Mouse (Mus musculus): ENCODE measurements around the gene Mobp. TPM values are rescaled to one million over a fixed set of nuclear protein-coding genes. Genes with fewer than 3 reads are reported as not detected.

Mobp gene
- total RNA-seq, 4 experiments from 2014 or later: 0.16 to 0.53 (median 0.33) TPM; not detected in 1

DNA sequence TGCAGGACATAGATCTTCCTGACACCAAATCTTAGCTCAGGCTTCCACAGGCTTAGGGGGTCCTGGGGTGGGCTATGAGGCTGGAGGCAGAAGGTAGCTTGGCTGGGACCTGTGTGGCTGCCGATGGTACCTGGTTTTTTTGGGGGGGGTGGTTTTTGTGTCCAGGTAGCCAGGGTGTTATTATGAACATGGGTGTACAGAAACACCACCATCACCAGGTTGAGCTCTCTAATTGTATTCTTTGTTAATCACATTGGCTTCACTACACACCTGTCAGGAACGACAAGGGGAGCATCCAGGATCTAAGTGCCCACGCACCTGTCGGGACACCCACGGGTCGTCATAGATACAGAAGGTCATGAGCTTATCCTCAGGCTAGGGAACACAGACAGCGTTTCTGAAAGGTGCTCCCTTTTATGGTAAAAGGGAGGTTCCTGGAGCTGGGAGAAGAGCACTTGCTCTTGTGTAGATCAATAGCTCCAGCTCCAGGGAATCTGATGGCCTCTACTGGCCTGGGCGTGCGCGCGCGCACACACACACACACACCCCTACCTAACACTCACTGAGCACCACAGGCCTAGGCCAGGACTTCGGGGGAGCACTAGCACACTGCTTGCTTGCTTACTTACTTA lies 14.9 kb upstream of the Mobp start:
- no peak for DNase-seq (ENCODE audit: low spot score)

DNA sequence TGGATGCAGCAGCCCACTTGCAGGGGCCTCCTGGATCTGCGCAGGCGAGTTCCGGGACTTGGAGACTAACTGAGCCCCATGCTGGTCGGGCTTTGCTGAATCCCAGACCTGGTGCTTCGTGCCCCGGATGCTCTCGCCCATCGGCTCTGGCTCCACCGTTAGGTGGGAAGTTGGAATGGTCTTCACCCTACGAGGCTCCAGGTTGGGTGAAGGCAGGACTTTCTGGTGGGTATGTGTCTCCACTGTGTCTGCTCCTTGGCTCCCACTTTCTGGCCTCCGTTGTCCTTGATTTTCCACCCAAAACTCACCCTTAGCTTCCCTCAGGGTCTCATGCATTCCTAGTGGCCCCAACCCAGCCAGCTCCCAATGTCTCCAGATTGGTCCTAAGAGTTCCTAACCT lies 14.1 kb upstream of the Mobp start:
- DNase-seq (ENCODE audit: low spot score): no peak

DNA sequence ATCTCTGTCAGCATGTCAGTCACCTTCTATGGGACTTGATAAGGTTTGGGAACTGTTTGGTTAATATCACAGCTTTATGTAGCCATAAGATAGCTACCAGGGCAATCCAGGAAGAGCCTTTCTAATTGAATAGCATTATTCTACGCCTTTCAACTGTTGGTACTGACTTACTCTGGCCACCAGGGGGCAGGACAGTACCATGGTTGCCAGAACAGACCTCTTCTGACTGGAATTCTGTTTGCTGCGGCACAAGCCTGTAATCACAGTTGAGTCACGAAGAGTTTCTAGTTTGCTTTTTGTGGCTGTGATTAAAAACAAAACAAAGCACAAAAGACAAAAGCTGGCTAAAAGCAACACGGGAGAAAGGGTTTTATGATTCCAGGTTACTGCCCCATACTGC lies 8.9 kb upstream of the Mobp start:
- DNase-seq (ENCODE audit: low spot score): peak; percentile 60

DNA sequence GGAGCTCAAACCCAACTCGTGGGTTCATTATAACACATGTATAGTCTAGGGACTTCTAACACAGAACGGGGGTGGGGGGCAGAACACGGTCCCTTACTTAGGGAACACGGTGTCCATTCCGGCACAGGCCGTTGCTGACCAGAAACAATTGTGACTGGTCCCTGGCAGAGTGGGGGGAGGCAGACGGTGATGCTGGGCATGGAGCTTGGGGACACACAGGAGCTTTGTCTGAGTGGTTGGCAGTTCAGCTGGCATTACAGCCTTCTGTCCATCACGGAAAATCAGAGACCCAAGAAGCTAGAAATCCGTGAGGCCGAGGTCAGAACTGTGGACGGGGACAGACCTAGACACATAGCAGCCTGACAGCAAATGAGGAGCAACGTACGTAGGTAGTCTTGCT lies 5.0 kb upstream of the Mobp start:
- no peak for DNase-seq (ENCODE audit: low spot score)

GRCm38 (mm10) chr9:120151152-120151551 lies 1.6 kb downstream of the Mobp start:
- DNase-seq (ENCODE audit: low spot score): no peak

DNA sequence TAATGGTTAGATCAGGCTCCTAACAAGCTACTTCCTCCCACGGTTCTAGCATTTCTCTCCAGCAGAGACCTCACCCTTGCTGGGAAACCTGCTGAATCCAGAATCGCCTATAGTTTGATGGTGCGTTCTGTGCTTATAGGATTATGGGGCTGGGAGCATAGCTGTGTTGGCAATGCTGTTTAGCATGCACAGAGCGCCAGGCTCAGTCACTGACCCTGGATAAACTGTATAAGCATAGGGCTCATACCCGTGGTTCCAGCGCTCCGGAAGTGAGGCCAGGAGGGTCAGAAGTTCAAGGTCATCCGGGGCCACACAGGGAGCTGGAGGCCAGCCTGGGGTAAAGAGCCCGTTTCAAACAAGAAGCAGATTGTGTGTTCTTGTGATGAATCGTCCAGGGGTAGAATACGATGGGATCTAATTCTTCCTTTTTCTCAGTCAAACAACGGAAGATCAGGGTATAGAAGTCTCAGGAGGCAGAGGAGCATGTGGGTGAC lies 2.4 kb downstream of the Mobp start:
- no peak for DNase-seq (ENCODE audit: low spot score)

DNA sequence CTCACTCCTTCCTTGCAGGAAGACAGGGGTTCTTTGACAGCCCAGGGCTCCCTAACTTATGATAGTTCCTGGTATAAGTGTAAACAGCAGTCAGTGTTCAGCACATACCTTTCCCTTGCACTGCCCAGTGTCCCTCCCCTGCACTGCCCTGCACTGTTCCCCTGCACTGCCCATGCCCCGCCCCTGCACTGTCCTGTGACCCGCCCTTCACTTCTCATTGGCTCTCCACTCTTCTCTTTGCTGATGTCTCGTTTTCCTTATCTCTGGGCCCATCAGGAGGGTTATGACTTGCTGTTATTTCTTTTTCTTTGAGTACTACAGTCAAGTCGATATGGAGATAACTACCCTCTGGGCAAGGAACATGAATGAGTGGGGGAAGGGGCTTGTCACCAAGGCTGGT lies 8.5 kb downstream of the Mobp start:
- DNase-seq (ENCODE audit: low spot score): no peak

DNA sequence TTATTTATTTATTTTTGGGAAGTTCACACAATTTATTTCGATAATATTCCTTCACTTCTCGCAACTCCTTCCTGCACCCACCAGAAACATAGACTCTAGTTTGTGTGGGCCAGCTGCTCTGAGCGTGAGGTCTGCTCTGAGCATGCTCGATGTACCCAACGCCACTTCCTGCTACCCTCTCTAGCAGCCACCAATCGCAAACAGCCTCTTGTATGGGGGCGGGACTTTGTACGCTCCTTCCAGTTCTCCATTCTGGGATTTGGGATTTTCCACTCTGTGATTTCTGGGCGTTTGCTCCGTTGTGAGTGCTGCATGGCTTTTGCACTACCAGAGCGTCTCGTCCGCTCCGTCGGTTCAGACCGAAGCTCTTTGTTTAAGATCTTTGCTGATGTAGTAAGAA lies 14.4 kb downstream of the Mobp start:
- no peak for DNase-seq (ENCODE audit: low spot score)

DNA sequence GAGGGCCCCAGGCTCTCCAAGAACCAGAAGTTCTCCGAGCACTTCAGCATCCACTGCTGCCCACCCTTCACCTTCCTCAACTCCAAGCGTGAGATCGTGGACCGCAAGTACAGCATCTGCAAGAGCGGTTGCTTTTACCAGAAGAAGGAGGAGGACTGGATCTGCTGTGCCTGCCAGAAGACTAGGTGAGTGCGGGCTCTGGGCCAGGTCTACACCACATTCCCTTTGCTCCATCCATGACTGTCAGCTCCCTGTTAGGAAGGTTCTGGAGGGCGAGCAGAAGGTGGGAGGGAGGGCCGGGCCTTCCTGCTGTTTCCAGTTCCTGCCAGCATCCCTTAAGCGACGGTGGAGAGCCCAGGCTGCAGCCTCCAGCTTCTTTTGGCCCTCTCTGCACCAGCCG lies 18.3 kb downstream of the Mobp start:
- no peak for DNase-seq (ENCODE audit: low spot score)

DNA sequence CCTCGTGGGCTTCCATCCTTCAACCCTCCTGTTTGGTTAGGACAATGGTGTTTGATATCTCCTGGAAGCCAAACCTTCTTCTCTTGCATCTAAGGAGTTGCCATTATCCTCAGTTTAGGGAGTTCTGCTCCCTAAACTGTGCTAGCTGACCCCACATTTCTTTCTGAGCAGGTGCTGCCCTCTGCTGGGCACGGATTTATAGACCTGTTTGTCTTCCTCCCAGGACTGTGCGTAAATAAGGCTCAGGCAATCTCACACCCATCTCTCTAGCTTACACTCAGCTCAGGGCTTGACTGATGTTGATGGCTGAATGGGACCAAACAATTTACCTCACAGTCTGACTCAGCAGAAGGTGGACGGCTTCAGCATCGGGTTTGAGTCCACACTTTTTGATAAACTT lies 21.8 kb downstream of the Mobp start:
- DNase-seq (ENCODE audit: low spot score): peak; percentile 37

DNA sequence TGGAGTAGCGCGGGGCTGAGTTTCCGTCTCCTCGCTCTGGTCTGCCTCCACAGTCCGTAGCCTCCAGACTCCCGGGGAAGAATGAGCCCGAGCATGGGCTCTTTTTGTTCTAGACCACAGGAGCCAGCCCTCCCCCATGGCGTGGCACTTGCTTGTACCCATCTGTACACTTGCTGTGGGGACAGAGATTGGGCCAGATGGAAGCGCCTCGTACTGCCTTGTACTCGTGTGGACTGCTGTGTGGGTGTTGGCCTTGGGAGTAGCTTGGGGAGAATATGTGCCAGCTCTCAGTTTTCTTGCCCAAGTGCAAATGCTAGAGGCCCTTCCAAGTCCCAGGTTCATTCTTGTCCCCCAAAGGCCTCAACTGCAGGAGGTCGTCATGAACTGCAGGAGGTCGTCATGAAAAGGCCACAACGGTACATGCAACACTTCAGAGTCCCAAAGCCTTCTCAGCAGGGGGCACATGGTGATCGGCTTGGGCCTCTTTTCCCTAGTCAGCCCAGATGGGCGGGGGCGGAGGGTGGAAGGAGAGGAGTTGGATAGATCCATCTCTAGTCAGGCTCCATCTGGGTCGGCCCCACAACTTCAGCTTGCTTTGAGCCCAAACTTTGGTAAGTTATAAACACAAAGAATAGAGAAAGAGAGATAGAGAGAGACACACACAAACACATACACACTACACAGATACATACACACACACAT lies 25.1 kb downstream of the Mobp start:
- no peak for DNase-seq (ENCODE audit: low spot score)

GRCm38 (mm10) chr9:120178813-120179212 lies 29.3 kb downstream of the Mobp start:
- DNase-seq (ENCODE audit: low spot score): no peak

DNA sequence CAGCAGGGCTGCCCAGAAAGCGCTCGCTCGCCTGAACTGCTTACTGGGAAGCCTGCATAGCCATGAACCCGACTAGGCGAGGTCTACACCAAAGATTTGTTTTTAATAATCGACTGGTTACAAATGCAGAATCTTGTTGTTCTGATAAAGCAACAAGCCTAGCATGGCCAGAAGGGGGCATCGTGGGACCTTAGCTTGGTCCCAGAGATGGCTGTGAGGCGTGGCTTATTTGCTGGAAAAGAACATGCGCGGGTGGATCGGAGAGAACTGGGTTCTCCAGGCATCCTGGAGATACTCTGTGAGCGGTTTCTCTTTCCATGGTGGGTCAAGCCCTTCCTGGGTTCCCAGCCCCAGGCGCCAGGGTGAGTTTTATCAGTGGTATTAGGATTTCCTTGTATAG lies 35.0 kb downstream of the Mobp start:
- DNase-seq (ENCODE audit: low spot score): peak; percentile 10

- DNase-seq (ENCODE audit: low spot score): no peak
Measured at GRCm38 (mm10) chr9:120186856-120187255, 37.3 kb downstream of the Mobp start.

DNA sequence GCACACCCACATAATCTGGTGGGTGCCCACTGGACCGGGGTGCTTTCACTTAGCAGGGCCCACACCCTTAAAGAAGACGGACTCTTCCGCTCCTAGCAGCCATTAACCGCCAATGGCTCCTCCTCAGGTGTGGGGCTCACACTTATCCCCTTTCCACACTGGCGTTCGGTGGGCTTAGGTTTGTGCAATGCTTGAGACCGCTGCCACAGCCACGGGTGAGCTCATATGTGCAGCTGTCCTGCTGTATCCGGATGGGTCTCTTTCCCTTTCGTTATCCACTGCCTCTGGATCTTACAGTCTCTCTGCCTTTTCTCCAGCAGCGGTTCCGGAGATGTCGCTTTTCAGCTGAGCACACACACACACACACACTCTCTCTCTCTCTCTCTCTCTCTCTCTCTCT lies 41.4 kb downstream of the Mobp start:
- no peak for DNase-seq (ENCODE audit: low spot score)

GRCm38 (mm10) chr9:120191362-120192098 lies 42.0 kb downstream of the Mobp start:
- peak; percentile 83 for DNase-seq (ENCODE audit: low spot score)

GRCm38 (mm10) chr9:120192742-120193141 lies 43.2 kb downstream of the Mobp start:
- no peak for DNase-seq (ENCODE audit: low spot score)

DNA sequence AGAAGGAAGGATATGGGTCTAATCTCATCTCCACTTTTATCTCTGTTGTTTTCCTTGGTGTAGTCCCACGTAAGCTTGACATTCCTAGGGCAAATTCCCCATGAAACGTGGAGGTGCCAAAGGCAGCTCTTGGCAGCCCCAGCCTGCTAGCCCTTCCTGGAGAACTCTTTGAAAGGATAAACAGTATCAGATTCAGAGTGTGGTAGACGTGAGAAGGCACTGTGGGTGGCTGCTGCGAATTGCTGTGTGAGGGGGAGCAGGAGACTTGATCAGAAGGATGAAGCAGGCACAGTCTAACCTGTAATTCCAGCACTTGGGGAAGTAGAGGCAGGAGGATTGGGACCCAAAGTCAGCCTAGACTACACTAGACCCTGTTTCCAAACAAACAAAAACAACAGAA lies 51.4 kb downstream of the Mobp start:
- no peak for DNase-seq (ENCODE audit: low spot score)

- DNase-seq (ENCODE audit: low spot score): no peak
Measured at GRCm38 (mm10) chr9:120201743-120202142, 52.2 kb downstream of the Mobp start.

DNA sequence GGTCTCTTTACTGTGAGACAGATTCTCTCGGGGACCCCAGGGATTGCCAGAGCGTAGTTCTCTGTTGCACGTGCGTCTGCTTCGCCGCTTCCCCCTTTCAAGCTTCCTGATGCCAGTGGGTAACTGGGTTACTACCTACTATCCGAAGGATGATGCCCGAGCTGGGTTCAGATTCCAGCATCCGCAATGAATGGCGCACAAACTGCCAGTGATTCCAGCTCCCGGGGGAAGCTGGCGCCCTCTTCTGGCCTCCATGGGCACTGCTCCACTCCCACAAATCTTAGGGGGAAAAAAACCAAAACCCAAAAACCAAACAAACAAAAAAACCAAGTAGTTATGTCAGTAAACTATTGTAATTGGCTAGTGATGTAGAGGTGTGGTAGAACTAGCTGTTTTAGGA lies 53.2 kb downstream of the Mobp start:
- no peak for DNase-seq (ENCODE audit: low spot score)

DNA sequence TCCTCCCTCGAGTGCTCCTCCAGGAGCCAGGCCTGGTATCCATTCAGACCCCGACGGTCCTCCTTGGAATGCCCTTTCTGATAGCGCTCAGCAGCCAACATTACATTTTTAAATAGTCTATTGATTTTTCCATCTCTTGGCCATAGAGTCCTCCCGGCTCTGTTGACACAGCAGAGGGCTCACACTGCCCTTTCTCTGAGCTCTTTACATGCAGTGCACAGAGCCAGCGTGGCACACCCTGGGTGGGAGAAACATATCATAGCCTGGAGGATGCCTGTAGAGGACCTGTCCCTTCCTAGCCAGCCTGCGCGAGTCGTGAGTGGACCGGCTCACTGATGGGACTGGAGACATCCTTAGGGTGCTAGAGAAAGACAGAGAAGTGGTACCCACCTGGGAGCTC lies 54.4 kb downstream of the Mobp start:
- no peak for DNase-seq (ENCODE audit: low spot score)

DNA sequence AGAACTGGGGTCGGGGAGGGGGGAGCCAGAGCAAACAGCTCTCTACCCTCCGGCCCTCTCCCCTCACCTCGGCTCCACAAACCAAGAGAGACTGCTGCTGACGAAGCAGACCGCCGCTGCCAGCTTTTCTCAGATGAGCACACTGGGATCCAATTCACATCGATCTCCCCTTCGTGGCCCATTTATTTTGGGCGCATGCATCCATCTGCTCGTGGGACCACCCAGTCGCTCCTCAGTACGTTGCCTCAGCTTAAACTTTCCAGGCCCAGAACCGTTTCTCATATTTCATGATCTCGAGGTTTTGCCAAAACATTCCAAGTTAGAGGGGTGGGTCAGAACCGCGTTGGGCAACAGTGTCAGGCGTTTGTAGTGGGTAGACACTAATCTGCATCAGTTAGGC lies 57.4 kb downstream of the Mobp start:
- no peak for DNase-seq (ENCODE audit: low spot score)

DNA sequence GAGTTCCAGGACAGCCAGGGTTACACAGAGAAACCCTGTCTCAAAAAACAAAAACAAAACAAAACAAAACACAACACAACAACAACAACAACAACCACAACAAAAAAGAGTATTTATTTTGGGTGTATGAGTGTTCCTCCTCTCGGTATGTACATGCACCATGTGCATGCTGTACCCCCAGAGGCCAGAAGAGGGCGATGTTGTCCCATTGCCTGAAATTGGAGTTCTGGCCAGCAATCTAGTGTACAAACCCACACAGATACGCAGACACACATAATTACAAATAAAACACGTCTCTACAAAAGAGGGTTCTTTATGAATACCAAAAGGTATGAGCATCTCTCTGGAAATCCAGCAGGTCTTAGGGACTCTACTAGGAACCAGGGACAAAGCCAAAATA lies 60.6 kb downstream of the Mobp start:
- peak; percentile 16 for DNase-seq (ENCODE audit: low spot score)

Measured in heart, adult 8-10 months (tissue).